Mouse (Mus musculus) granulocyte monocyte progenitor cell, adult 5-6 weeks (primary cell): ENCODE results near the gene Pnpla5. TPM values are rescaled to one million over a fixed set of nuclear protein-coding genes. Genes with fewer than 3 reads are reported as not detected.

Source experiments
- ATAC-seq: replicated peaks from 2 replicates; pipeline ENCODE4 v1.8.0; 2016; ENCODE audit warnings: mild to moderate bottlenecking, moderate TSS enrichment, inconsistent platforms; ENCODE audit not compliant: poor library complexity, severe bottlenecking
- total RNA-seq, 2 experiments: library from RNA; stranded (forward) in 1 of 2; stranded (reverse) in 1 of 2; fragments of 200-712, 200-1000 nt in 1 of 2; fragments of >200 nt in 1 of 2; fragmentation: Nextera tagmentation in 1 of 2; gene quantifications; 2 replicates each; pipeline ENCODE4 v1.2.3; 2014 to 2017

The Pnpla5 gene
- total RNA-seq, 2 experiments from 2014 or later, result not detected

DNA sequence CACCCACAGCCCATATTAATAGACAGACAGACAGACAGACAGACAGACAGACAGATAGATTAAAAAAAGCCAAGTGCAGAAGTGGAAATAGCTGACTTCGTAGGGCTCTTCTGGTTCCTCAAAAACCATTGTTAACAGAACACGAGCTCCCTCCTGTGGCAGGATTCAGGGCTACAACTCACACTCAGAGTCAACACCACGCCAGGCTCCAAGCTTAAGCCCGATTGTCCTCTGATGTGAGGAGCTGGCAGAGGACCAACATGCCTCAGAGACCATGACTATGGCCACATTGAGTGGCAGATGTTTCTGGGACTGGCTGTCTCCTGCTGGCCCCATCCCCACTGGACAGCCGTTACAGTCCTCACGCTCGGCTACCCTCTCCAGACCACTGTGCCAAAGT is 50.7 kb downstream of the Pnpla5 start:
- ATAC-seq, result peak; percentile 64

DNA sequence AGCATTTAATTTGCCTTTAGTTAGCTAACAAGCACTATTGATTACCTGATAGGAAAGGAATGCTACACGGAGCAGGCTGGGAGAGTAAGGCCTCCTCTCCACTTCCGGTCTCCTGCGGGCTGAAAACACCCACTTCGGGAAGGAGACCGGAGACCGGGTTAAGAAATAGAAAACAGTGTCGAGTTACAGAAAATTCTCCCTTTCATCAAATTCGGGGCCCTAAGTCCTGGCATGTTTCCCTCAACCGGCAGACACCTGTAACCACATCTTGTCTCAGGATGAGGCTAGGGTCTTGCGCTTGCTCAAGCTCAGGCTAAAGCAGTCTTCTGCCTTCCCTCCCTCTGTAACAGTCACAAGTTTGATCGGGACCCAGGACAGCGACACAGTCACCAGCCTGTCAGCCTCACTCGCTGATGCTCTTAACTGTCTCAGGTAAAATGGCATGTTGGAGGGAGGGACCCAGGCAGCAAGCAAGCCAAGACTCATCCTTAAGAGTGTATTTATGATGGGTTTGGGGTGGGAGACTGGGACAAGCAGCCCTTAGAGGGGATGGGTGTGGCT is 52.8 kb downstream of the Pnpla5 start:
- no peak for ATAC-seq

DNA sequence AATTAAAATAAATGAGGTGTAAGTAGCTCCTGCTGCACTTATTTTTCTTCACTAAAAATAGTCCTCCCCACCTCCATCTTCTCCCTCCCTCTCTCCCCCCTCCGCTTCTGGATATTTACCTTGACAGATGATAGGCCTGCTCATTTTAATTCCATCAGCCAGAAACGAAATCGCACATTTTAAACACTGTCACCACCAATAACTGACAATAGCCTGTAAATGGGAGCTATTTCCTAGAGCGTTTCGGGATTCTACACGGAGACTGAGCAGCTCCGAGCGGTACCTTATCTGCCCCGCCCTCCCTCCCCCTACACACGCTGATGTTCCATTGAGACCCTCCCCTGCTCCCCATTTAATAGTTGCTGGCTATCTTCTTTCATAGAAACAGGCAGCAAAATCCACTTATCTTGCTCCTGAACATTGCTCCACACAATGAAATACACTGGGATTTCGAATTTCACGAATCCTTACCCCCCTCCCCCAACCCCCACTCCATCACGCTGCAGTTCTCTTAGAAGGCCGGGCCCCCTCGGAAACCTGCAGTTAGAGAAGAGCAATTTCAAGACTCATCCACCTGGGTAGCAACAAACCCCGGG is 53.4 kb downstream of the Pnpla5 start:
- no peak for ATAC-seq

DNA sequence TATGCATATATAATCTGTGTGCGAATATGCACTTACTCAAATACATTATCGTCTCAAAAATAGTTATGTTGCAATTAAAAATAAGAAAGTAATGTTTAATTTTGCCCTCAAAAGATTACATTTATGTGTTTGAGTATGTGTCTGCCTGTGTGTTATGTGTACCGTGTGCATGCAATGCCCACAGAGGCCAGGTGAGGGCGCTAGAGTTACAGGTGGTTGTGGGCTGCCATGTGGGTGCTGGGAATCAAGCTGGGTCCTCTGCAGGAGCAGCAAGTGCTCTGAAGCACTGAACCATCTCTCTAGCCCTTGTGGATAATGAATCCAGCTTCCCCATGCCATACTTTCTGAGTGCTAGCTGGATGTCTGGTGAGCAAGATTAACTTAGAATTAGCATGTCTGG is 57.3 kb downstream of the Pnpla5 start:
- no peak for ATAC-seq

DNA sequence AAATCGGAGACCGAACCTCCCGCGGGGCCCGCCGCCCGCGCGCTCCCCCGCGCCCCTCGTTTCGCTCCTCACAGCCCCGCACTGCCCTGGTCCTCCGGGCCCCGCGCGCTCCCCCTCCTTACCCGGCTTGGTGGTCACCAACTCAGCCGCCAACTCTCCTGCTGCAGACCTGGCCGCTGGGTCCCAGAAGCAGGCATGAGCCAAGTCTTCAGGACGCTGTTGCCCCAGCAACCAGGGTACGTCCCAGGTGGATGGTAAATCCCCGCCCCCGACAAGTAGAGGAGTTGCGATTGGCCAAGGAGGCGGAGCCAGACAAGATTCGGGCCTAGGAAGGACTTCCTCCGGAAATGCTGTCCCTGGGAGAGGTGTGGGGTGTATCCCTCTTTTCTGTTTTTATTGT is 57.8 kb downstream of the Pnpla5 start, which contains the start of gene Efcab6:
TSS of gene Efcab6 (minus strand) at position 240 of the 400 bp plus-strand sequence.
- no peak for ATAC-seq

Other genes with a start within 250 kb of the Pnpla5 start
- gene Efcab6, start 57.8 kb downstream of the Pnpla5 start, total RNA-seq (2014; fragmentation: Nextera tagmentation), result not detected in 2 replicates
- gene Efcab6, start 57.8 kb downstream of the Pnpla5 start, total RNA-seq (2017), result not detected in 2 replicates
- gene Sult4a1, start 17.4 kb downstream of the Pnpla5 start, total RNA-seq (2014; fragmentation: Nextera tagmentation), result not detected in 2 replicates
- not detected in 2 replicates for gene Sult4a1, start 17.4 kb downstream of the Pnpla5 start, total RNA-seq (2017)
- not detected in 2 replicates for gene Pnpla3, start 44.7 kb upstream of the Pnpla5 start, total RNA-seq (2014; fragmentation: Nextera tagmentation)
- not detected in 2 replicates for gene Pnpla3, start 44.7 kb upstream of the Pnpla5 start, total RNA-seq (2017)
- 51.4 and 66.9 TPM in 2 replicates for gene Samm50, start 69.1 kb upstream of the Pnpla5 start, total RNA-seq (2014; fragmentation: Nextera tagmentation)
- gene Samm50, start 69.1 kb upstream of the Pnpla5 start, total RNA-seq (2017), result 41.9 and 47.7 TPM in 2 replicates
- gene Parvb, start 108.9 kb upstream of the Pnpla5 start, total RNA-seq (2014; fragmentation: Nextera tagmentation), result 3.9 and 4.3 TPM in 2 replicates
- 0.36 and 0.43 TPM in 2 replicates for gene Parvb, start 108.9 kb upstream of the Pnpla5 start, total RNA-seq (2017)
- 154 and 178 TPM in 2 replicates for gene Parvg, start 200.9 kb upstream of the Pnpla5 start, total RNA-seq (2014; fragmentation: Nextera tagmentation)
- 215 and 279 TPM in 2 replicates for gene Parvg, start 200.9 kb upstream of the Pnpla5 start, total RNA-seq (2017)